Mouse (Mus musculus): ENCODE data around the gene Cpm.
"Not testable (repeated sequence)": the region's sequence is repeated elsewhere in the genome, so short reads cannot be mapped to it uniquely, and the experiment has no call there.

Cpm gene

GRCm38 (mm10) chr10:117593857-117594256 lies 35.4 kb upstream of the Cpm start:
- DNase-seq, result no peak

GRCm38 (mm10) chr10:117594291-117594850 lies 34.9 kb upstream of the Cpm start:
- no peak for DNase-seq

- no peak for DNase-seq
These were observed 34.4 kb upstream of the Cpm start for GRCm38 (mm10) chr10:117594913-117595312.

GRCm38 (mm10) chr10:117595442-117596164 lies 33.7 kb upstream of the Cpm start:
- DNase-seq, result no peak

GRCm38 (mm10) chr10:117596165-117596735 lies 33.0 kb upstream of the Cpm start:
- DNase-seq, result no peak

- DNase-seq, result no peak
These were observed 32.5 kb upstream of the Cpm start for GRCm38 (mm10) chr10:117596771-117597324.

GRCm38 (mm10) chr10:117597371-117598265 lies 31.7 kb upstream of the Cpm start:
- DNase-seq, result not testable (repeated sequence)

- DNase-seq, result no peak
These were observed 30.9 kb upstream of the Cpm start for GRCm38 (mm10) chr10:117598266-117598950.

- not testable (repeated sequence) for DNase-seq
These were observed 30.2 kb upstream of the Cpm start for GRCm38 (mm10) chr10:117598951-117599572.

GRCm38 (mm10) chr10:117601146-117602035 lies 27.9 kb upstream of the Cpm start:
- no peak for DNase-seq

- no peak for DNase-seq
These were observed 26.8 kb upstream of the Cpm start for GRCm38 (mm10) chr10:117602325-117603129.

- no peak for DNase-seq
These were observed 26.0 kb upstream of the Cpm start for GRCm38 (mm10) chr10:117603130-117603833.

GRCm38 (mm10) chr10:117603834-117604623 lies 25.3 kb upstream of the Cpm start:
- no peak for DNase-seq

- peak; percentile 25 for DNase-seq
These were observed 24.5 kb upstream of the Cpm start for GRCm38 (mm10) chr10:117604624-117605282.

GRCm38 (mm10) chr10:117605283-117606243 lies 23.7 kb upstream of the Cpm start:
- no peak for DNase-seq

GRCm38 (mm10) chr10:117606423-117606822 lies 22.9 kb upstream of the Cpm start:
- no peak for DNase-seq
